Mouse (Mus musculus): ENCODE results near the gene Kdelr2. TPM values are rescaled to one million over a fixed set of nuclear protein-coding genes. Genes with fewer than 3 reads are reported as not detected.
A peak's percentile ranks its signal among the peaks of the same experiment; 100 is the strongest.

The Kdelr2 gene
- polyA plus RNA-seq, 1 experiment from 2014 or later, result 281 TPM

DNA sequence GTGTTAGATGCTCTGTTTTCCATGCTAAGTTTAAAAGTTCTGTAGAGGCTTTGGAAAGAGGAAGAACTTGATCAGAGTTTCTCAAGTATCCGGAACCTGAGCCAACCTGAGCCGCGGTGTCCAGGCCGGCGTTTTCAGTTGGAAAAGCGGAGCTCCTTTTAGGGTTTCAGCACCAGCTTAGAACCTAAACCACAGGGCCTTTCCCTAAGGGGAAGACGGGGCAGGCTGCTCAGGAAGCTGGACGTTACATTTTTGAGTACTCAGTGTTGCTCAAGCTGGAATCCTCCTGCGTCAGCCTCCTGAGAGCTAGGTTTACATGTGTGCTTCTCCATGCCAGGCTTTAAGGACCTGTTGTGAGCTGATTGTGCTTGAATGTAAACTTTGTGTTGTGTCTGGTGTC, 2.9 kb downstream of the Kdelr2 start:
- Histone ChIP-seq H3K4me1 (ENCODE audit: control insufficient read depth, insufficient read depth, low read length) (peaks cover 5% of the 10 kb centered on the region; the same call in 1 of the 2 replicates), H3K27me3 (ENCODE audit: control insufficient read depth, insufficient read depth, low read length) (no peaks in the 10 kb centered on the region), H3K4me2 (ENCODE audit: low read depth, severe bottlenecking) (no peak overlapping the region), H3K27ac (replicated peaks; ENCODE audit: low read depth, low read length) (no peak overlapping the region), H3K9me3 (ENCODE audit: control insufficient read depth, low read length) (no peaks in the 10 kb centered on the region), H3K36me3 (ENCODE audit: control insufficient read depth, insufficient read depth, low read length) (peaks cover 8% of the 10 kb centered on the region; the same call in 1 of the 2 replicates), H3K4me3 (ENCODE audit: low read depth, low read length) (no peak overlapping the region), H3K9ac (ENCODE audit: low read length) (no peak overlapping the region)
- ATAC-seq (ENCODE audit: insufficient number of reproducible peaks, low FRiP score, low TSS enrichment, low read depth) (no peak), DNase-seq (ENCODE audit: low spot score) (no peak)
- 94% methylated on average over 9 of the region's 9 CpGs for WGBS

DNA sequence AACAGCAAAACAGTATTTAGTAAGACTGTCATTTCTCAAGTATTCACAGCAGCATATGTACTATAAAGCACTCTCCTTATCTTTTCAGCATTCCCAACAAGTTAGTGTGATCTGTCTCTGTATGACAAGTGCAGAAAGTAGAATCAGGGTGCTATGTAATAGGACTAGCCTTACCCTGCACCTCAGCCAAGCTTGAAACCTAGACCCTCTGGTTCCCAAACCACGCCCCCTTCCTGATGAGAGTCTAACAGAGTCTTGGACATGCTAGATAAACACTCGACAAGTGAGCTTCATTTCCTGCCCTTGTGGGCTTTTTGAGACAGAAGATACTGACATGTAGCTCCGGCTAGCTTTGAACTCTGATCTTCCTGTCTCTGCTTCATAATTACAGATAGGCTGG, 5.6 kb downstream of the Kdelr2 start:
- no peaks in the 10 kb centered on the region for H3K9me3 ChIP-seq (ENCODE audit: control insufficient read depth, low read length)
- no peak overlapping the region for H3K27ac ChIP-seq (replicated peaks; ENCODE audit: low read depth, low read length)
- no peak for DNase-seq (ENCODE audit: low spot score)
- peaks cover 18% of the 10 kb centered on the region; the same call in 1 of the 2 replicates for H3K36me3 ChIP-seq (ENCODE audit: control insufficient read depth, insufficient read depth, low read length)
- 80% methylated on average over 3 of the region's 3 CpGs for WGBS
- no peak overlapping the region for H3K9ac ChIP-seq (ENCODE audit: low read length)
- no peaks in the 10 kb centered on the region for H3K27me3 ChIP-seq (ENCODE audit: control insufficient read depth, insufficient read depth, low read length)
- ATAC-seq (ENCODE audit: insufficient number of reproducible peaks, low FRiP score, low TSS enrichment, low read depth), result no peak
- no peak overlapping the region for H3K4me3 ChIP-seq (ENCODE audit: low read depth, low read length)
- H3K4me1 ChIP-seq (ENCODE audit: control insufficient read depth, insufficient read depth, low read length), result peaks cover 5% of the 10 kb centered on the region; the same call in 1 of the 2 replicates
- no peak overlapping the region for H3K4me2 ChIP-seq (ENCODE audit: low read depth, severe bottlenecking)

DNA sequence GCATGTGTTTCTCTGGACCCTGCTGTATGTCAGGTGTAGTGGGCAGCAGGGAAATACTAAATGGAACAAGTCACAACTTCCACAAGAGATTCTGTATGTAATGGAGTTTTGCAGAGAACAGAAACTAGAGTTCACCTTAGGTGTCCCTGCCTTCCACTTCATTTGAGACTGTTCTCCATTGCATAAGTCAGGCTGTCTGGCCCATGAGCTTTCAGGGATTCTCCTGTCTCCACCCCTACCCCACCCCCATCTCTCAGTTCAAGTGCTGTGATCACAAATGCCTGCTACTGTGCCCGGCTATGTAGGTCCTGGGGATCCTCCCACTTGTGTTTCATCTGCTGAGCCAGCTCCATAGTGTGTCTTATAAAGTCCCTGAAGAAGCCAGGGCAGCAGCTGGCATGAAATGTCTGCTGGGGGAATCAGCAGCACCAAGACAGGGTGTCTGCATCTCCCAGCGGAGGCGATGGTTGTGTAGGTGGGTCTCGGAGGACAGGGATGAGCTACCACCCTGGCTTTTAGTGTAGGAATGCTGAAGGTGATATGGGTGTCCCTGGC, 7.3 kb downstream of the Kdelr2 start:
- ATAC-seq (ENCODE audit: insufficient number of reproducible peaks, low FRiP score, low TSS enrichment, low read depth) (no peak), DNase-seq (ENCODE audit: low spot score) (no peak)
- WGBS, result 89% methylated on average over 4 of the region's 4 CpGs
- H3K27ac ChIP-seq (replicated peaks; ENCODE audit: low read depth, low read length), result no peak overlapping the region
- no peak overlapping the region for H3K4me2 ChIP-seq (ENCODE audit: low read depth, severe bottlenecking)
- H3K36me3 ChIP-seq (ENCODE audit: control insufficient read depth, insufficient read depth, low read length), result peaks cover 21% of the 10 kb centered on the region; the same call in 1 of the 2 replicates
- H3K27me3 ChIP-seq (ENCODE audit: control insufficient read depth, insufficient read depth, low read length), result no peaks in the 10 kb centered on the region
- no peaks in the 10 kb centered on the region for H3K9me3 ChIP-seq (ENCODE audit: control insufficient read depth, low read length)
- no peak overlapping the region for H3K9ac ChIP-seq (ENCODE audit: low read length)
- H3K4me3 ChIP-seq (ENCODE audit: low read depth, low read length), result no peak overlapping the region
- no peaks in the 10 kb centered on the region for H3K4me1 ChIP-seq (ENCODE audit: control insufficient read depth, insufficient read depth, low read length)

DNA sequence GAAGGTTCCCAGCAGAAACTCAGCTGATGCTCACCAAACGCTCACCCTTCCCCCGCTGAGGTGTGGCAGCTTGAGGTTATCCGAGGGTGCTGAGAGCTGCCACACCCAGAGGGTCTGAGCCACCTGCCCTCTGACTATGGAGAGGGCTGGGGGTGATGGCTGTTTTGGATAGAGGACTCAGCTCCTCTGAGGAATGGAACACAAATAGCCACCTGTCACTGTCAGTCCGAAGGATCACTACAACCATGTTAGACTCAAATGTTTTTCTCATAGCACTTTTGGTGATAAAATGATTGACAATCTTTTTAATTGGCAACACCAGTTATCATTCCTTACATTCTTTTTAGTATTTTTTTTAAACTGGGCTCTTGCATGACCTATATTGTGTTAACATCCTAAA, 17.8 kb downstream of the Kdelr2 start:
- Histone ChIP-seq H3K4me3 (ENCODE audit: low read depth, low read length) (no peak overlapping the region), H3K4me2 (ENCODE audit: low read depth, severe bottlenecking) (no peak overlapping the region), H3K9me3 (ENCODE audit: control insufficient read depth, low read length) (no peaks in the 10 kb centered on the region), H3K27me3 (ENCODE audit: control insufficient read depth, insufficient read depth, low read length) (no peaks in the 10 kb centered on the region), H3K4me1 (ENCODE audit: control insufficient read depth, insufficient read depth, low read length) (no peaks in the 10 kb centered on the region), H3K9ac (ENCODE audit: low read length) (no peak overlapping the region), H3K27ac (replicated peaks; ENCODE audit: low read depth, low read length) (no peak overlapping the region), H3K36me3 (ENCODE audit: control insufficient read depth, insufficient read depth, low read length) (peaks cover 19% of the 10 kb centered on the region)
- DNase-seq (ENCODE audit: low spot score), result no peak
- ATAC-seq (ENCODE audit: insufficient number of reproducible peaks, low FRiP score, low TSS enrichment, low read depth), result no peak
- 80% methylated on average over 4 of the region's 4 CpGs for WGBS

DNA sequence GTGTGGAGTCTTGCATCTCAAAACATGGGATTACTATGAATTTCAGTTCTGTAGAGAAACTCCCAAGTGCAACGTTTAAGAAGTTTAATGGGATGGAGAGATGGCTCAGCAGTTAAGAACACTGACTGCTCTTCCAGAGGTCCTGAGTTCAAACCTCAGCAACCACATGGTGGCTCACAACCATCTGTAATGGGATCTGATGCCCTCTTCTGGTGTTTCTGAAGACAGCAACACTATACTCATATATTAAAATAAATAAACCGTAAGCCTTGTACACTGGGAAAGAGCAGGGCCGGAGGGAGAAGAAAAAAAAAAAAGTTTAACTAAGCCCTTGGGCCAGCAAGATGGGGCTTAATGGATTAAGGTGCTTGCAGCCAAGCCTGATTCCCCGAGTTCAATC, 19.4 kb downstream of the Kdelr2 start:
- Histone ChIP-seq H3K4me3 (ENCODE audit: low read depth, low read length) (no peak overlapping the region), H3K4me1 (ENCODE audit: control insufficient read depth, insufficient read depth, low read length) (no peaks in the 10 kb centered on the region), H3K9me3 (ENCODE audit: control insufficient read depth, low read length) (no peaks in the 10 kb centered on the region), H3K27ac (replicated peaks; ENCODE audit: low read depth, low read length) (no peak overlapping the region), H3K4me2 (ENCODE audit: low read depth, severe bottlenecking) (no peak overlapping the region), H3K9ac (ENCODE audit: low read length) (no peak overlapping the region), H3K36me3 (ENCODE audit: control insufficient read depth, insufficient read depth, low read length) (peaks cover 14% of the 10 kb centered on the region; the same call in 1 of the 2 replicates), H3K27me3 (ENCODE audit: control insufficient read depth, insufficient read depth, low read length) (no peaks in the 10 kb centered on the region)
- ATAC-seq (ENCODE audit: insufficient number of reproducible peaks, low FRiP score, low TSS enrichment, low read depth) (no peak), DNase-seq (ENCODE audit: low spot score) (no peak)
- WGBS, result 91% methylated on average over 4 of the region's 4 CpGs

DNA sequence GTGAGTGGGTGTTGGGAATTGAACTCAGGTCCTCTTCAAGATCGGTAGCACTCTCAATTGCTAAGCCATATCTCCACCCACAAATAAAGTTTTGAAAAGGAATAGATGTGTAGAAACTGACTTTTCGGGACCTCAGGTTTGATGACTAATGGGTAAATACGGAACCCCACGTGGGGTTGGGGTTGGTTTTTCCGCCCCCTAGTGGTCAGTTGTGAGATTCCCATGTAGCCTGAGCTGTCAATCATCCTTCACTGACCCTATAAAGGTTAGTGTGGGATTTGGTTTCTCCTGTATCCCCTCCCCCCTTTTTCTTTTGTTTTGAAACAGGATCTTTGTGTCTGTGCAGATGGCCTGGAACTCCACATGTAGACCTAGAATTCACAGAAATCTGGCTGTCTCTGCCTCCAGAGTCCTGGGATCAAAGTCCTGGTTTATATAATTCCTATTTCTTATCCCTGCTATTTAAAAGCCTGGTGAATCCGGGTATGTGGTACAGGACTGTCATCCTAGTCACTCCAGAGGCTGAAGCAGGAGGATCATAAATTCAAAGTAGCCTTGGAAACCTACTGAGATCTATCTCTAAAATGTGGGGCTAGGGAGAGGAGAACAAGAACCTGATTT, 20.4 kb downstream of the Kdelr2 start:
- H3K9ac ChIP-seq (ENCODE audit: low read length), result no peak overlapping the region
- DNase-seq (ENCODE audit: low spot score) (peak; percentile 68), ATAC-seq (ENCODE audit: insufficient number of reproducible peaks, low FRiP score, low TSS enrichment, low read depth) (no peak)
- H3K27me3 ChIP-seq (ENCODE audit: control insufficient read depth, insufficient read depth, low read length), result no peaks in the 10 kb centered on the region
- H3K27ac ChIP-seq (replicated peaks; ENCODE audit: low read depth, low read length), result no peak overlapping the region
- WGBS, result 34% methylated on average over 6 of the region's 6 CpGs
- H3K4me3 ChIP-seq (ENCODE audit: low read depth, low read length), result no peak overlapping the region
- no peaks in the 10 kb centered on the region for H3K4me1 ChIP-seq (ENCODE audit: control insufficient read depth, insufficient read depth, low read length)
- H3K36me3 ChIP-seq (ENCODE audit: control insufficient read depth, insufficient read depth, low read length), result peaks cover 13% of the 10 kb centered on the region; the same call in 1 of the 2 replicates
- no peak overlapping the region for H3K4me2 ChIP-seq (ENCODE audit: low read depth, severe bottlenecking)
- H3K9me3 ChIP-seq (ENCODE audit: control insufficient read depth, low read length), result no peaks in the 10 kb centered on the region

DNA sequence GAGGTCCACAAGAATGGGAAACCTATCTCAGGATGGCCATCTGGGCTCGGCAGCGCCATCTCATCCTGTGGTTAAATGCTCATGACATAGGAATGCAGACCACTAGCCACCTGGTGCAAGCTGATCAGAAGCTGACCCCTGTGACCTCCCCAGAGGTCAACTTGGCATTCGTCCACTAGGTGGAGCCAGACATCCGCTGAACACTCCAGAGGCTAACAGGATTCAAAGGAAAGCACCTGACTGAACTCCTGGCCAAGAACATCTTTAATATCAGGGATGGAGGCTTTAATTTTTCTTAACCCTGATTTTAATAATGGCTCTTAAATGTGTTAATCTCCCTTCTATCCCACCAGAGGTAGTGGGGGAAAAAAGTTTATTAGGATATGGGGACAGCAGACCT, 30.8 kb downstream of the Kdelr2 start:
- Histone ChIP-seq H3K4me3 (ENCODE audit: low read depth, low read length) (no peak overlapping the region), H3K36me3 (ENCODE audit: control insufficient read depth, insufficient read depth, low read length) (no peaks in the 10 kb centered on the region), H3K4me2 (ENCODE audit: low read depth, severe bottlenecking) (no peak overlapping the region), H3K9ac (ENCODE audit: low read length) (no peak overlapping the region), H3K27me3 (ENCODE audit: control insufficient read depth, insufficient read depth, low read length) (no peaks in the 10 kb centered on the region), H3K4me1 (ENCODE audit: control insufficient read depth, insufficient read depth, low read length) (no peaks in the 10 kb centered on the region), H3K27ac (replicated peaks; ENCODE audit: low read depth, low read length) (no peak overlapping the region), H3K9me3 (ENCODE audit: control insufficient read depth, low read length) (no peaks in the 10 kb centered on the region)
- ATAC-seq (ENCODE audit: insufficient number of reproducible peaks, low FRiP score, low TSS enrichment, low read depth) (peak; percentile 39; the same call in 1 of the 2 replicates), DNase-seq (ENCODE audit: low spot score) (peak; percentile 91)
- 2% methylated on average over 4 of the region's 4 CpGs for WGBS

DNA sequence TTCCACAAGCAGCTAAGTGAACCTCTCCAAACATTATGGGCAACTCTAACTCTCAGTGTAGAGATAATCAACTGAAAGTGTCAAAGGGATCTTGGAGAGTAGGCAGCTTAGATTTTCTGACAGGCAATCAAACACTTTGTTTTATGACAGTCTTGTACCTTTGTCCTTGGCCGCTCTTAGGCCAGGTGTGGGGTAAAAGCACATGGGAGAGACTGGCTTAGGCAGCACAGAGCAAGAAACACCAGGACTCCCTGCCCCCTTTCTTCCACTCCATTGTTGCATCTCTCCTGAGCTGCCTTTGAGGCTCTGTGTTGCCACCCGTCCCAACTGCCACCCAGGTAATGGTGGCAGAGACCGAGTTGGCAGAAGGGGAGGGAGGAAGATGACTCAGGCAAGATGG, 37.7 kb downstream of the Kdelr2 start:
- WGBS, result 82% methylated on average over 3 of the region's 3 CpGs
- H3K4me2 ChIP-seq (ENCODE audit: low read depth, severe bottlenecking), result no peak overlapping the region
- H3K4me1 ChIP-seq (ENCODE audit: control insufficient read depth, insufficient read depth, low read length), result no peaks in the 10 kb centered on the region
- no peak overlapping the region for H3K27ac ChIP-seq (replicated peaks; ENCODE audit: low read depth, low read length)
- H3K27me3 ChIP-seq (ENCODE audit: control insufficient read depth, insufficient read depth, low read length), result no peaks in the 10 kb centered on the region
- no peaks in the 10 kb centered on the region for H3K36me3 ChIP-seq (ENCODE audit: control insufficient read depth, insufficient read depth, low read length)
- H3K9me3 ChIP-seq (ENCODE audit: control insufficient read depth, low read length), result no peaks in the 10 kb centered on the region
- no peak overlapping the region for H3K9ac ChIP-seq (ENCODE audit: low read length)
- H3K4me3 ChIP-seq (ENCODE audit: low read depth, low read length), result no peak overlapping the region
- ATAC-seq (ENCODE audit: insufficient number of reproducible peaks, low FRiP score, low TSS enrichment, low read depth), result no peak
- peak; percentile 16 for DNase-seq (ENCODE audit: low spot score)
